Mouse (Mus musculus) intestine, embryonic 14.5 days (tissue): Measurements from ENCODE around the gene Tcp1. TPM values are rescaled to one million over a fixed set of nuclear protein-coding genes. Genes with fewer than 3 reads are reported as not detected.
"Not testable (repeated sequence)": the region's sequence is repeated elsewhere in the genome, so short reads cannot be mapped to it uniquely, and the experiment has no call there.

Experiments
- ATAC-seq: fragments of 200-750 bp; cut with Nextera tagmentation; replicated peaks from 2 replicates; pipeline ENCODE4 v1.8.0; 2017; ENCODE audit warnings: low read depth, moderate number of reproducible peaks, moderate TSS enrichment, moderate library complexity; ENCODE audit not compliant: low FRiP score, low TSS enrichment
- DNase-seq: peaks from one replicate; pipeline ENCODE4 v3.0.0-alpha.2; 2018; ENCODE audit warnings: low spot score
- H3K27ac ChIP-seq: fragments of 300-500 bp; sonication (generic); 2 replicates; pipeline ENCODE4 v1.5.1; 2014; ENCODE audit warnings: low read depth, mild to moderate bottlenecking, control low read depth
- H3K27me3 ChIP-seq: fragments of 300-500 bp; sonication (generic); replicated peaks from 2 replicates; pipeline ENCODE4 v1.6.1; 2014; ENCODE audit warnings: low read length, control low read depth; ENCODE audit not compliant: control insufficient read depth, insufficient read depth
- H3K36me3 ChIP-seq: fragments of 300-500 bp; sonication (generic); 2 replicates; pipeline ENCODE4 v1.6.1; 2014; ENCODE audit warnings: low read length, control low read depth; ENCODE audit not compliant: control insufficient read depth, insufficient read depth
- H3K4me1 ChIP-seq: fragments of 300-500 bp; sonication (generic); replicated peaks from 2 replicates; pipeline ENCODE4 v1.6.1; 2014; ENCODE audit warnings: low read length, control low read depth, mixed read lengths; ENCODE audit not compliant: control insufficient read depth, insufficient read depth
- H3K4me2 ChIP-seq: fragments of 300-500 bp; sonication (generic); 2 replicates; pipeline ENCODE4 v1.6.1; 2014; ENCODE audit warnings: low read length
- H3K4me3 ChIP-seq: fragments of 300-500 bp; sonication (generic); 2 replicates; pipeline ENCODE4 v1.5.1; 2014; ENCODE audit warnings: low read depth, low read length, control low read depth, mixed read lengths
- H3K9ac ChIP-seq: fragments of 300-500 bp; sonication (generic); 2 replicates; pipeline ENCODE4 v1.6.1; 2014; ENCODE audit warnings: mild to moderate bottlenecking, low read length
- H3K9me3 ChIP-seq: fragments of 300-500 bp; sonication (generic); 2 replicates; pipeline ENCODE4 v1.6.1; 2016; ENCODE audit warnings: low read length, control low read depth; ENCODE audit not compliant: control insufficient read depth
- WGBS: fragments of 180-500 bp; shearing (Covaris S2); extraction: QIAGEN DNeasy Blood & Tissue Kit; methylation state at CpG from one replicate; pipeline ENCODE4 v1.1.7; 2014; 5-methylcytosine and 5-hydroxymethylcytosine counted together
- polyA plus RNA-seq: library from polyadenylated mRNA; unstranded; fragments of >200 nt; fragmentation: Nextera tagmentation; extraction: Ambion mirVana; gene quantifications from 2 replicates; pipeline ENCODE4 v1.2.1, GENCODE M21; 2014

Tcp1 gene
- polyA plus RNA-seq, 1 experiment from 2014 or later = 447 TPM

GRCm38 (mm10) chr17:12925001-12925400 is 9.5 kb downstream of the Tcp1 start:
- DNase-seq = no peak
- H3K4me2 ChIP-seq = no peak overlapping the region
- H3K27me3 ChIP-seq = no peaks in the 10 kb centered on the region
- H3K9ac ChIP-seq = no peak overlapping the region
- H3K9me3 ChIP-seq = no peaks in the 10 kb centered on the region
- H3K4me1 ChIP-seq = no peaks in the 10 kb centered on the region
- no peak for ATAC-seq
- no peak overlapping the region for H3K4me3 ChIP-seq
- peaks cover 67% of the 10 kb centered on the region for H3K36me3 ChIP-seq
- no peak overlapping the region for H3K27ac ChIP-seq
- WGBS = 91% methylated on average over 3 of the region's 3 CpGs

- WGBS = 88% methylated on average over 8 of the region's 8 CpGs
- H3K36me3 ChIP-seq = peaks cover 59% of the 10 kb centered on the region
Observed at GRCm38 (mm10) chr17:12925703-12926180, 10.2 kb downstream of the Tcp1 start.

GRCm38 (mm10) chr17:12931576-12931975 is 16.1 kb downstream of the Tcp1 start:
- not testable (repeated sequence) for H3K4me1 ChIP-seq, H3K36me3 ChIP-seq, H3K9ac ChIP-seq, ATAC-seq, H3K4me3 ChIP-seq, H3K9me3 ChIP-seq, H3K27me3 ChIP-seq, H3K27ac ChIP-seq, H3K4me2 ChIP-seq, DNase-seq
- 84% methylated on average over 5 of the region's 5 CpGs for WGBS

More at GRCm38 (mm10) chr17:12925703-12926180, 10.2 kb downstream of the Tcp1 start:
- no peaks in the 10 kb centered on the region for H3K27me3 ChIP-seq
- no peak overlapping the region for H3K4me3 ChIP-seq
- H3K9me3 ChIP-seq = no peaks in the 10 kb centered on the region
- ATAC-seq (no peak), DNase-seq (no peak)
- no peak overlapping the region for H3K9ac ChIP-seq
- H3K27ac ChIP-seq = no peak overlapping the region
- no peak overlapping the region for H3K4me2 ChIP-seq
- no peaks in the 10 kb centered on the region for H3K4me1 ChIP-seq

GRCm38 (mm10) chr17:12935719-12936118 is 20.2 kb downstream of the Tcp1 start:
- Histone ChIP-seq H3K27ac (no peak overlapping the region), H3K4me2 (no peak overlapping the region), H3K4me3 (no peak overlapping the region), H3K27me3 (no peaks in the 10 kb centered on the region), H3K36me3 (no peaks in the 10 kb centered on the region), H3K9ac (no peak overlapping the region), H3K9me3 (no peaks in the 10 kb centered on the region), H3K4me1 (no peaks in the 10 kb centered on the region)
- ATAC-seq = no peak
- WGBS = 70% methylated on average over 4 of the region's 4 CpGs
- DNase-seq = no peak

GRCm38 (mm10) chr17:12937412-12937970 is 22.0 kb downstream of the Tcp1 start:
- no peaks in the 10 kb centered on the region for H3K4me1 ChIP-seq
- WGBS = 77% methylated on average over 2 of the region's 2 CpGs
- no peaks in the 10 kb centered on the region for H3K27me3 ChIP-seq
- DNase-seq (no peak), ATAC-seq (no peak)
- peaks cover 2% of the 10 kb centered on the region for H3K36me3 ChIP-seq
- no peaks in the 10 kb centered on the region for H3K9me3 ChIP-seq
- H3K4me2 ChIP-seq = no peak overlapping the region
- H3K9ac ChIP-seq = no peak overlapping the region
- H3K27ac ChIP-seq = no peak overlapping the region
- H3K4me3 ChIP-seq = no peak overlapping the region

GRCm38 (mm10) chr17:12938077-12938476 is 22.6 kb downstream of the Tcp1 start:
- Histone ChIP-seq H3K4me3 (no peak overlapping the region), H3K9ac (no peak overlapping the region), H3K27me3 (no peaks in the 10 kb centered on the region), H3K27ac (no peak overlapping the region), H3K4me2 (no peak overlapping the region), H3K9me3 (no peaks in the 10 kb centered on the region), H3K36me3 (peaks cover 8% of the 10 kb centered on the region), H3K4me1 (no peaks in the 10 kb centered on the region)
- no peak for ATAC-seq
- 61% methylated on average over 2 of the region's 2 CpGs for WGBS
- DNase-seq = no peak

- not testable (repeated sequence) for H3K9me3 ChIP-seq, DNase-seq, H3K9ac ChIP-seq, H3K27ac ChIP-seq, H3K4me1 ChIP-seq, H3K27me3 ChIP-seq
- 0 out of 2 replicates have a peak overlapping the region, but pooled peaks have one; percentile 24 for H3K4me3 ChIP-seq
- H3K36me3 ChIP-seq = peaks cover 18% of the 10 kb centered on the region
- peak overlapping the region; percentile 41 for H3K4me2 ChIP-seq
- 65% methylated on average over 2 of the region's 12 CpGs for WGBS
- 0 out of 2 replicates have a peak, but pooled peaks have one; percentile 13 for ATAC-seq
Observed at GRCm38 (mm10) chr17:12939377-12940148, 24.1 kb downstream of the Tcp1 start.

- H3K9me3 ChIP-seq = no peaks in the 10 kb centered on the region
- DNase-seq (peak; percentile 64), ATAC-seq (peak; percentile 63; the same call in 1 of the 2 replicates)
- no peaks in the 10 kb centered on the region for H3K27me3 ChIP-seq
- peak within 1 kb of the TSS; percentile 41 for H3K4me2 ChIP-seq
- no peaks in the 10 kb centered on the region for H3K4me1 ChIP-seq
- peak within 1 kb of the TSS; percentile 24 for H3K4me3 ChIP-seq
- WGBS = 11% methylated on average over 27 of the region's 27 CpGs
- H3K36me3 ChIP-seq = peaks cover 25% of the 10 kb centered on the region
- no peak within 1 kb of the TSS for H3K27ac ChIP-seq
- no peak within 1 kb of the TSS for H3K9ac ChIP-seq
Observed at GRCm38 (mm10) chr17:12940151-12940805, 24.8 kb downstream of the Tcp1 start, which contains the start of gene Acat3. TSS of gene Acat3 (minus strand) at chr17:12940600.
